Mouse (Mus musculus): ENCODE results near the gene Washc1.
"Not testable (repeated sequence)": the region's sequence is repeated elsewhere in the genome, so short reads cannot be mapped to it uniquely, and the experiment has no call there.

The Washc1 gene

GRCm38 (mm10) chr17:66118991-66119390 is 7.6 kb downstream of the Washc1 start:
- peak; percentile 60 for DNase-seq

- DNase-seq: peak; percentile 57
Observed at GRCm38 (mm10) chr17:66120701-66121100, 9.4 kb downstream of the Washc1 start.

GRCm38 (mm10) chr17:66123066-66123815 is 11.9 kb downstream of the Washc1 start, which contains the start of gene Ddx11:
TSS of gene Ddx11 (plus strand) at chr17:66123520.
- DNase-seq: peak; percentile 90

- no peak for DNase-seq
Observed at GRCm38 (mm10) chr17:66123816-66124610, 12.7 kb downstream of the Washc1 start.

GRCm38 (mm10) chr17:66125211-66125610 is 13.9 kb downstream of the Washc1 start:
- DNase-seq: no peak

GRCm38 (mm10) chr17:66130371-66130770 is 19.0 kb downstream of the Washc1 start:
- DNase-seq: no peak

GRCm38 (mm10) chr17:66131212-66131611 is 19.9 kb downstream of the Washc1 start:
- DNase-seq: no peak

- DNase-seq: not testable (repeated sequence)
Observed at GRCm38 (mm10) chr17:66152706-66153662, 41.6 kb downstream of the Washc1 start.

GRCm38 (mm10) chr17:66153735-66154423 is 42.5 kb downstream of the Washc1 start:
- DNase-seq: not testable (repeated sequence)

GRCm38 (mm10) chr17:66154876-66155275 is 43.5 kb downstream of the Washc1 start:
- DNase-seq: no peak

GRCm38 (mm10) chr17:66158271-66158670 is 46.9 kb downstream of the Washc1 start:
- DNase-seq: no peak

- not testable (repeated sequence) for DNase-seq
Observed at GRCm38 (mm10) chr17:66167141-66167540, 55.8 kb downstream of the Washc1 start.

All from cerebellum, adult 9-11 months (tissue).